Mouse (Mus musculus) neural tube, embryonic 11.5 days (tissue): ENCODE data around the gene Casc3. TPM values are rescaled to one million over a fixed set of nuclear protein-coding genes. Genes with fewer than 3 reads are reported as not detected.

Source experiments
- ATAC-seq: fragments of 200-750 bp; cut with Nextera tagmentation; 2 replicates; pipeline ENCODE4 v1.8.0; 2017; ENCODE audit warnings: moderate number of reproducible peaks, mild to moderate bottlenecking, moderate TSS enrichment, moderate library complexity; ENCODE audit not compliant: insufficient read depth, low FRiP score, low TSS enrichment
- DNase-seq: peaks from one replicate; pipeline ENCODE4 v3.0.0-alpha.2; 2015; ENCODE audit warnings: low spot score
- H3K27ac ChIP-seq: fragments of 300-500 bp; sonication (generic); 2 replicates; pipeline ENCODE4 v1.5.1; 2014; ENCODE audit warnings: low read depth, mild to moderate bottlenecking, low read length
- H3K27me3 ChIP-seq: fragments of 300-500 bp; sonication (generic); 2 replicates; pipeline ENCODE4 v1.6.1; 2014; ENCODE audit warnings: mild to moderate bottlenecking, low read length, mixed read lengths; ENCODE audit not compliant: control insufficient read depth, insufficient read depth
- H3K36me3 ChIP-seq: fragments of 300-500 bp; sonication (generic); 2 replicates; pipeline ENCODE4 v1.6.1; 2014; ENCODE audit warnings: mild to moderate bottlenecking, low read length, moderate library complexity, mixed read lengths; ENCODE audit not compliant: control insufficient read depth, insufficient read depth
- H3K4me1 ChIP-seq: fragments of 300-500 bp; sonication (generic); 2 replicates; pipeline ENCODE4 v1.6.1; 2014; ENCODE audit warnings: low read length, mixed read lengths; ENCODE audit not compliant: control insufficient read depth, insufficient read depth
- H3K4me2 ChIP-seq: fragments of 300-500 bp; sonication (generic); 2 replicates; pipeline ENCODE4 v1.6.1; 2014; ENCODE audit warnings: low read depth, mild to moderate bottlenecking, moderate library complexity
- H3K4me3 ChIP-seq: fragments of 300-500 bp; sonication (generic); 2 replicates; pipeline ENCODE4 v1.5.1; 2014; ENCODE audit warnings: low read depth, low read length
- H3K9ac ChIP-seq: fragments of 300-500 bp; sonication (generic); 2 replicates; pipeline ENCODE4 v1.6.1; 2014; ENCODE audit warnings: mild to moderate bottlenecking, low read length
- H3K9me3 ChIP-seq: fragments of 300-500 bp; sonication (generic); 2 replicates; pipeline ENCODE4 v1.6.1; 2016; ENCODE audit warnings: low read length; ENCODE audit not compliant: control insufficient read depth
- WGBS: fragments of 180-500 bp; shearing (Covaris S2); extraction: QIAGEN DNeasy Blood & Tissue Kit; methylation state at CpG from one replicate; pipeline ENCODE4 v1.1.7; 2014; 5-methylcytosine and 5-hydroxymethylcytosine counted together
- polyA plus RNA-seq: library from polyadenylated mRNA; unstranded; fragments of >200 nt; fragmentation: Nextera tagmentation; extraction: Ambion mirVana; gene quantifications from 2 replicates; pipeline ENCODE4 v1.2.1, GENCODE M21; 2014

Gene Casc3
- polyA plus RNA-seq, 1 experiment from 2014 or later, result 59.4 TPM

GRCm38 (mm10) chr11:98765421-98766309 is 39.0 kb upstream of the Casc3 start:
- no peaks in the 10 kb centered on the region for H3K27me3 ChIP-seq
- H3K4me2 ChIP-seq, result no peak overlapping the region
- no peak overlapping the region for H3K27ac ChIP-seq
- no peak for DNase-seq
- ATAC-seq, result no peak
- H3K36me3 ChIP-seq, result peaks cover 4% of the 10 kb centered on the region
- peaks cover 27% of the 10 kb centered on the region for H3K4me1 ChIP-seq
- no peaks in the 10 kb centered on the region for H3K9me3 ChIP-seq
- 54% methylated on average over 6 of the region's 9 CpGs for WGBS
- no peak overlapping the region for H3K9ac ChIP-seq
- no peak overlapping the region for H3K4me3 ChIP-seq

DNA sequence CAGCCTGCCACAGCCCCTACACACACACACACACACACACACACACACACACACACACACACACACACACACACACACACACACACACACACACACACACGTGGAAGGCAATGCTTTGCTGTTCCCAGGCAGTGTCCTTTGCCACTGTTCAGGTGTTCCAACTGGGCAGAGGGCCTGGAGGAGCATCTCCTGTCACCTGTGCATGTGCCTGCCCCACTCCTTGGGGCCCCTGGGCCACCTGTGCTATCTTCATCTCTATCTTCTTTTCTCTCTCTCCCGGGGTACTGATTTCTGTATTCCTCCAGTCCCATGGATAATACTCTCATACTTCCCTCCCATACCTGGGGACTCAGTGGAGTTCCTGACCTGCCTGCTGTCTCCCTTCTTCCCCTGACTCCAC is 38.4 kb upstream of the Casc3 start:
- H3K9me3 ChIP-seq, result no peaks in the 10 kb centered on the region
- DNase-seq (no peak), ATAC-seq (no peak)
- no peaks in the 10 kb centered on the region for H3K27me3 ChIP-seq
- H3K27ac ChIP-seq, result no peak overlapping the region
- H3K4me2 ChIP-seq, result no peak overlapping the region
- WGBS, result 63% methylated on average over 1 of the region's 2 CpGs
- no peak overlapping the region for H3K4me3 ChIP-seq
- H3K4me1 ChIP-seq, result peaks cover 27% of the 10 kb centered on the region
- H3K36me3 ChIP-seq, result peaks cover 2% of the 10 kb centered on the region; the same call in 1 of the 2 replicates
- H3K9ac ChIP-seq, result no peak overlapping the region

DNA sequence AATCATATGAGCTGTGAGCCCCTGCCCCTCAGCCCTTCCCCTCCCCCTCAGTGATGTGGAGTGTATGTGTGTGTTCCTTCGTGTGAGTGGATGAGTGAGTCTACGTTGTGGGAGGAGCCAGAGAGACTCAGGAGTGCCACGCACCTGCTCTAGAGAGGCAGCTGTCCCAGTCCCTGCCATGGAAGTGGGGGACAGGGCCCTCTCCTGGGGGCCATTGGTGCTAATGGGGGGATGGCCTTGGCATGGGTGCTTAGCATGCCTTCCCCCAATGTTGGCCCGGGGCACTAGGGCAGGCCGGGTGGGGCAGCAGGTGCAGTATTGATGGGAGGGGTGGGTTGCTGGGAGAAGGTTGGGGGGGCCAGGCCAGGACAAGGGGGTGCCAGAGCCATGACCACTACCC is 37.9 kb upstream of the Casc3 start:
- Histone ChIP-seq H3K27ac (0 out of 2 replicates have a peak overlapping the region, but pooled peaks have one; percentile 39), H3K36me3 (peaks cover 2% of the 10 kb centered on the region; the same call in 1 of the 2 replicates), H3K4me2 (peak overlapping the region; percentile 5; the same call in 1 of the 2 replicates), H3K9me3 (no peaks in the 10 kb centered on the region), H3K27me3 (no peaks in the 10 kb centered on the region), H3K4me3 (no peak overlapping the region), H3K4me1 (peaks cover 27% of the 10 kb centered on the region), H3K9ac (peak overlapping the region; percentile 26; the same call in 1 of the 2 replicates)
- 50% methylated on average over 5 of the region's 5 CpGs for WGBS
- ATAC-seq (peak; percentile 7; the same call in 1 of the 2 replicates), DNase-seq (no peak)

DNA sequence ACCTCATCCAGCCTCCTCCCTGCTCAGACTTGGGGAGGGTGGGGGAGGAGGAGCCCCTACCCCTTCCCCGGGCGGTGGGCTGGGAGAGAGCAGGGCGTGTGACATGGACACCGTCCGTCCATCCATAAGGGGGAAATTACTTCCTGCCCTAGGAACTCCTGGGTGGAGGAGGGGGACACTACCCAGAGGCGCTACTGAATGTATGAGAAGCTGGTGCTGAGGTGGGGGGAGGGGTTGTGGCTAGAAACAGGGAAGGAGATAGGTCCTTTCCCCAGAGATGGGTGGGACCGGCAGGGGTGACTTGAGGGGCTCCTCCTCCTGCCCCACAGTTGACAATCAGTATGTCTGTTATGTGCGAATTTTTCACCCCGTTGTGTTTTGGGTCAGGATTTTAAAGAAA is 37.4 kb upstream of the Casc3 start:
- H3K4me1 ChIP-seq, result peaks cover 27% of the 10 kb centered on the region
- WGBS, result 23% methylated on average over 9 of the region's 9 CpGs
- peak; percentile 60 for DNase-seq
- H3K27ac ChIP-seq, result 0 out of 2 replicates have a peak overlapping the region, but pooled peaks have one; percentile 39
- no peak overlapping the region for H3K4me3 ChIP-seq
- H3K9ac ChIP-seq, result peak overlapping the region; percentile 26; the same call in 1 of the 2 replicates
- ATAC-seq, result peak; percentile 22; the same call in 1 of the 2 replicates
- peaks cover 2% of the 10 kb centered on the region; the same call in 1 of the 2 replicates for H3K36me3 ChIP-seq
- no peaks in the 10 kb centered on the region for H3K9me3 ChIP-seq
- H3K4me2 ChIP-seq, result peak overlapping the region; percentile 5; the same call in 1 of the 2 replicates
- no peaks in the 10 kb centered on the region for H3K27me3 ChIP-seq

GRCm38 (mm10) chr11:98767713-98768112 is 37.0 kb upstream of the Casc3 start:
- Histone ChIP-seq H3K27ac (peak overlapping the region; percentile 58), H3K9ac (peak overlapping the region; percentile 35; the same call in 1 of the 2 replicates), H3K9me3 (no peaks in the 10 kb centered on the region), H3K27me3 (no peaks in the 10 kb centered on the region), H3K4me2 (peak overlapping the region; percentile 40; the same call in 1 of the 2 replicates), H3K4me3 (no peak overlapping the region; the same call in 1 of the 2 replicates), H3K36me3 (peaks cover 2% of the 10 kb centered on the region; the same call in 1 of the 2 replicates), H3K4me1 (peaks cover 27% of the 10 kb centered on the region)
- 30% methylated on average over 4 of the region's 4 CpGs for WGBS
- no peak for DNase-seq
- no peak for ATAC-seq

DNA sequence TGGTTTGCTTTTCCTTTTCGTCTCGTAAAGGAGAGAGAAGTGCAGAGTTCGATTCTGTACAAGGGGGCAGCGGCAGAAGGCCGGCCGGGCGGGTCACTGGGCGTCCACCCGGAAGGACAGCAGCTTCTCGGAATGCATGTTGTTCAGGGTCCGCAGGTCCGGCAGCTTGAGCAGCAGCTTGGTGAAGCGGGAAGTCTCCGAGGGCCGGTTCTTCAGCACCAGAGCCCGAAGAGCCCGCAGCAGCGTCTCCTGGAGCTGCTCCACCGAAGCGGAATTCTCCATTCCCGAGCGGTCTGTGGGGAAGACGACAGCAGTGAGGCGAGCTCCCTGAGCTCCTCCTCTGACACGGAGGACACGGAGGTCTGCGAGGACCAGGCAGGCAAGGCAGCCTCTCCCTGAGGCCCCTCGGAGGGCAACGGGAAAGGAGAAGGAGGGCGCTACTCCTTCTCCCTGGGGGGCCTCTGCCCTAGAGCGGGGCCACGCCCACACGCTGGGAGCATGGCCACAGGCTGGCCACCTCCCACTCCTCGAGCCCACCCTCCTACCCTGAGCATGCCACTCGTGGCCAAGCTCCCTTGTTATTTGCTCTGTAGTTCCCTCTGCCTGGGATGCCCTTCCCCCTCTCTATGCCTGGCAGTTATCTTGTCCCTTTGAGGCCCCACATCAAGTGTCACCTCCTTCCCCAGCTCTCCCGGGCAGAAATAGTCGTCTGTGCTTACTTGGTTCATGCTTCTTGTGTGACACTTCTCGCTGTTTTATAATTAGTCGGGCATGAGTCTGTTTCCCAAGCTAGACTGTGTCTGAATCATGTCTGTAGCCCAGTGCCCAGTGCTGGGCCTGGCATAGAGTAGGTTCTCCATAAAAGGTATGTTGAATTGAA is 36.3 kb upstream of the Casc3 start:
- ATAC-seq, result no peak
- Histone ChIP-seq H3K27me3 (no peaks in the 10 kb centered on the region), H3K36me3 (peaks cover 2% of the 10 kb centered on the region; the same call in 1 of the 2 replicates), H3K4me1 (peaks cover 27% of the 10 kb centered on the region), H3K27ac (peak overlapping the region; percentile 58), H3K4me2 (peak overlapping the region; percentile 40), H3K9me3 (no peaks in the 10 kb centered on the region), H3K4me3 (peak overlapping the region; percentile 12; the same call in 1 of the 2 replicates), H3K9ac (peak overlapping the region; percentile 35)
- WGBS, result 30% methylated on average over 35 of the region's 39 CpGs
- no peak for DNase-seq

DNA sequence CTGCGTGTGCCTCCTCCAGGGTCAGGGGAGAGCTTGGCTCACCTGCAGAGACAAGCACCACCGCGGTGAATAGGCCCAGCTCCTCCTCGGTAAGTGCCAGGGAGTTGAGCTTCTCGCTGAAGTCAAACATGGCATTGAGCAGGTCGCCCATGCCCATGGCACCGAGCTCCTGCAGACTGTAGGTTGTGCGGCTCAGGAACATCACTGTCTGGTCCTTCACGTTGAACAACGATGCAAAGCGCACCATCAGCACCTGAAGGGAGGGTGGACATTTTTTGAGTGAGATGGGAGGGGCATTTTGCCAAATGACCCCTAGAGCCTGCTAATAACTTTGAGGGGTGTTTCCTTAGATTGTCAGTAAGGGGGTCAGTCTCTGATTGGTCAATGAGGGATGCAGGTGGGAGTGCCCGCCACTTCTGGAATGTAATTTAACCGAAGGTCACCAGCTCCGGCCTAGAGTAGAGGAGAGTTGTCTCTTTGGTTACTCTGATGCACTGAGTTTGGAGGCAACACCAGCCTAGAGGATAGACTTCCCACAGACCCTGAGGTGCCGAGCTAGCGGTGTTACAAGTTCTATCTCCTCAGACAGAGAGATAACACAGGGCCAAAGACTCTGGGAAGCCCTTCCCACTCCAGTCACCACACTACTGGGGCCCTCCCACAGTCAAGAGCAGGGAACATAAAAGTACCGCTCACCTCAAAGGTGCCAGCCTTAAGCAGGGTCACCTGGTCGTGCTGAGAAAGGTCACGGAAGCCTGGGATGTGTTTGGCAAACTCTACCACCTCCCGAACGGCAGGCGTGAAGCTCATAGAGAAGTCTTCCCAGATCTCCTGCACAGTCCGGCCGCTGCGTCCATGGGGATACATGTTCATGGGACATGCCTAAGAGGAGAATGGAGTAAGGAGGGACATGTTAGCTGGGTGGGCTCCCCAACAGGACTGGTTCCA is 35.4 kb upstream of the Casc3 start:
- no peak overlapping the region for H3K4me3 ChIP-seq

More for the DNA sequence above, 35.4 kb upstream of the Casc3 start:
- no peak overlapping the region for H3K27ac ChIP-seq
- ATAC-seq (no peak), DNase-seq (no peak)
- H3K27me3 ChIP-seq, result no peaks in the 10 kb centered on the region
- no peaks in the 10 kb centered on the region; the same call in 1 of the 2 replicates for H3K36me3 ChIP-seq
- no peak overlapping the region for H3K9ac ChIP-seq
- H3K9me3 ChIP-seq, result no peaks in the 10 kb centered on the region
- peaks cover 33% of the 10 kb centered on the region for H3K4me1 ChIP-seq
- WGBS, result 88% methylated on average over 25 of the region's 25 CpGs
- no peak overlapping the region for H3K4me2 ChIP-seq
